Comparison of ENCODE assay signal across 21 mouse cellular contexts in the genomic region with DNA sequence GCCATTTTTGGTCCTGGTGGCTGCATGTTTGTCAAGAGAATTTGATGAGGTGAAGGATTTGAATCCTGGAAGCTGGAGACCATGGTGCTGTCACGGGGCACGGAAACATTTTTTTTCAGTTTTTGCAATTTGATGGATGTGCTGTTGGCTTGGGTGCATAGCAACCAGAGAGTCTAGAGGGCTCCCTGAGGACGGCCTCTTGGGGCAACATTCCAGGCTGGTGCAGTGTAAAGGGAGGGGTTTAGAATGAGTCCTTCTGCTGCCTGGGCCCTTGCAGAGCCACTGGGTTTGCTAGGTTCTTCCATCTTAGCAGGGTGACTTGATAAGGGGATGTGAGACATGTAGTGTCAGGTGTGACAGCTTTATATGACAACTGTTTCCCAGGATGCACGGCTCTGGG. TPM values are rescaled to one million over a fixed set of nuclear protein-coding genes. Genes with fewer than 3 reads are reported as not detected.
DNase-seq lines count a peak whose midpoint lies in the region.
"Had no signal": no experiment of that assay in that cellular context is flagged by ENCODE, and none has a peak within 500 bp of the region (broad histone marks: within the 10 kb centered on the region; RNA-seq: fewer than 3 reads in every experiment).

No protein-coding gene starts in this region.

- DNase-seq in adrenal gland, adult 2 months, result peak; percentile 45
- DNase-seq in adrenal gland, adult 18-20 months (ENCODE audit: low spot score in 2 of 2), result no peak
- peak; percentile 74 for DNase-seq in 3T3-L1 (ENCODE audit: low read depth, low spot score)
- DNase-seq in adrenal gland, postnatal 36 days, result peak; percentile 37 to 53
- peak; percentile 75 for DNase-seq in lung, postnatal 10 days
- DNase-seq in thymus, postnatal 25 days, result no peak
- DNase-seq in T-cell, adult 2 months (ENCODE audit: low spot score), result no peak
- no peak for DNase-seq in frontal cortex, postnatal 36 days (ENCODE audit: low spot score in 2 of 2)
- DNase-seq: cerebellum, adult 8-10 months; gastrocnemius, postnatal 10 days; heart, adult 18-20 months; kidney, adult 11 months; liver, embryonic 13.5 days; right cerebral cortex, postnatal 14 days; spleen, adult 18-20 months; thymus, postnatal 4 days had no signal

RNA-seq across cellular contexts. Expression of a gene that starts 8.5 kb away (rescaled TPM):
- total RNA-seq in adrenal gland, adult 2 months (2021), result 1 to 10 TPM; 2.7 to 5.9 TPM
- polyA plus RNA-seq in adrenal gland, adult 2 months (2012; rRNA removed), result 6.4 and 6.5 TPM in 2 replicates
- total RNA-seq in adrenal gland, adult 18-20 months (2021), result 1 to 10 TPM; 1.8 to 2.9 TPM
- total RNA-seq in adrenal gland, postnatal 36 days (2021), result 1 to 10 TPM; 2.7 to 2.9 TPM
- total RNA-seq: CH12.LX; common myeloid progenitor, adult 5-6 weeks; hematopoietic stem cell, adult 5-6 weeks; megakaryocyte progenitor cell, adult 5-6 weeks; MEL had no signal

Comparison
In these comparisons a context has a peak if more than half of its experiments do, and no peak if none do; other contexts are left out.
1. DNase-seq: peak in adrenal gland, adult 2 months (single experiment), 3T3-L1 (single experiment), adrenal gland, postnatal 36 days (2 of 2) and lung, postnatal 10 days (single experiment); none in adrenal gland, adult 18-20 months (0 of 2), thymus, postnatal 25 days (single experiment), T-cell, adult 2 months (single experiment) and frontal cortex, postnatal 36 days (0 of 2).